Mouse (Mus musculus): Measurements from ENCODE around the gene Per3. TPM values are rescaled to one million over a fixed set of nuclear protein-coding genes. Genes with fewer than 3 reads are reported as not detected.

The Per3 gene
- total and polyA plus RNA-seq, 2 experiments from 2014 or later: 13.4 to 28.7 TPM

DNA sequence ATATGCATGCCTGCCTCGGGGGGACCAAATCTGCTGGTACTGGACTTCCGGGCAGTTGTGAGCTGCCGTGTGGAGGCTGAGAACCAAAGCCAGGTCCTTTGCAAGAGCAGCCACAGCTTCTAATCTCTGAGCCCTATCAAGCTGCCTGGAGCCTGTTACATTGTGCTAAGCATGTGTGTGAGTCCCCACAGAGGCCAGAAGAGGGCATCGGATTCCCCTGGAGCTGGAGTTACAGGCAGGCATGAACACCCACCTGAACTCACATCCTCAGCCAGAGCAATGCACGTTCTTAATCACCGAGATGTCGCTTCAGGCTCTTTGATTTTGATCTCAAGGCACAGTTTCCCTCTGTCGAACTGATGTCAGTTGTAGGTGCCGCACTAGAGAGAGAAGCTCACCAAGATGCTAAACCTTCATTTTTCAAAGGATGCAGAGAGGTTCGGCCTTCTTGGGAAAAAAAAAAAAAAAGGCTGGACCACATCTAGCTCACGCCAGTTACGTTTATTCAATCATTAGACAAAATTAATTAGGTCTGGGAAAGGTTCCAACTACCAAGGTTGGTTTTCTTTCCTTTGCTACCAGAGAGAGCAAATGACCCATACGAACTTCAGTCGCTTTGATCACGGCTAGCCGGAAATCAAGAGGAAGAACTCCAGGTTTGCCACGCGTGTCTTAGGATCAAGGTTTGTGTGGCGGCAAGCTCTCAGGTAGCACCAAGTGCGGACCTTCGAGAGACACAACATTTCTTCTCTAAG is 66.1 kb downstream of the Per3 start:
- ATAC-seq (ENCODE audit: insufficient read depth, low read depth) (no peak), DNase-seq (ENCODE audit: low spot score) (no peak)
- H3K9me3 ChIP-seq (replicated peaks; ENCODE audit: control insufficient read depth, low read length): no peaks in the 10 kb centered on the region
- H3K9ac ChIP-seq (replicated peaks; ENCODE audit: low read depth, low read length): no peak overlapping the region
- H3K4me1 ChIP-seq (ENCODE audit: control insufficient read depth, insufficient read depth): no peaks in the 10 kb centered on the region
- no peaks in the 10 kb centered on the region for H3K27me3 ChIP-seq (ENCODE audit: control insufficient read depth, insufficient read depth, low read length)
- H3K4me2 ChIP-seq (ENCODE audit: low read depth, low read length): no peak overlapping the region
- H3K4me3 ChIP-seq (ENCODE audit: low read depth, low read length): no peak overlapping the region
- 90% methylated on average over 21 of the region's 21 CpGs for WGBS
- H3K36me3 ChIP-seq (replicated peaks; ENCODE audit: control insufficient read depth, insufficient read depth, low read length): no peaks in the 10 kb centered on the region
- H3K27ac ChIP-seq (ENCODE audit: low read depth): no peak overlapping the region
- TF ChIP-seq CTCF (IDR thresholded peaks at IDR 0.05; ENCODE audit: low read depth) (no peak), EP300 (IDR thresholded peaks at IDR 0.05; ENCODE audit: low read depth) (no peak)

DNA sequence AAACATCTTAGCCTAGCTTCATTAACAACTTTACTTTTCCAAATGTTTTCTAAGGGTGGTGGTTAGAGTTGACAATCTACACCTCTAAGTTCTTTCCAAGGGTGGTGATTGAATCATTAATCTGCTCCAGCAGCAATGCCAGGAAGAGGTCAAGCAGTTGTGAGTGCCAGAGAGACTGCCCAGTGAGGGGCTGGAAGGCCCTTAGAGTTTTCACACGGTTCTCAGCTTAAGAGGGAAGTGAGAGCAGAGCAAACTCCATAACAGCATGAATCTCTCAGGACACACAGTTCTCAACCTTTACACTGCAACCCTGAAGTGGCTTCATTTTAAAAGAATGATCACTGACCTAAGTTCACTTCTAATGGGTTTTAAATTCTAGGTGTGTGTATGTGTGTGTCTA is 69.3 kb downstream of the Per3 start:
- Histone ChIP-seq H3K4me1 (ENCODE audit: control insufficient read depth, insufficient read depth) (no peaks in the 10 kb centered on the region), H3K36me3 (replicated peaks; ENCODE audit: control insufficient read depth, insufficient read depth, low read length) (no peaks in the 10 kb centered on the region), H3K27ac (ENCODE audit: low read depth) (no peak overlapping the region), H3K9me3 (replicated peaks; ENCODE audit: control insufficient read depth, low read length) (no peaks in the 10 kb centered on the region), H3K9ac (replicated peaks; ENCODE audit: low read depth, low read length) (no peak overlapping the region), H3K4me2 (ENCODE audit: low read depth, low read length) (no peak overlapping the region), H3K27me3 (ENCODE audit: control insufficient read depth, insufficient read depth, low read length) (no peaks in the 10 kb centered on the region), H3K4me3 (ENCODE audit: low read depth, low read length) (no peak overlapping the region)
- DNase-seq (ENCODE audit: low spot score): no peak
- TF ChIP-seq EP300 (IDR thresholded peaks at IDR 0.05; ENCODE audit: low read depth) (no peak), CTCF (IDR thresholded peaks at IDR 0.05; ENCODE audit: low read depth) (no peak)
- 18% methylated on average over 1 of the region's 1 CpGs for WGBS
- no peak for ATAC-seq (ENCODE audit: insufficient read depth, low read depth)

DNA sequence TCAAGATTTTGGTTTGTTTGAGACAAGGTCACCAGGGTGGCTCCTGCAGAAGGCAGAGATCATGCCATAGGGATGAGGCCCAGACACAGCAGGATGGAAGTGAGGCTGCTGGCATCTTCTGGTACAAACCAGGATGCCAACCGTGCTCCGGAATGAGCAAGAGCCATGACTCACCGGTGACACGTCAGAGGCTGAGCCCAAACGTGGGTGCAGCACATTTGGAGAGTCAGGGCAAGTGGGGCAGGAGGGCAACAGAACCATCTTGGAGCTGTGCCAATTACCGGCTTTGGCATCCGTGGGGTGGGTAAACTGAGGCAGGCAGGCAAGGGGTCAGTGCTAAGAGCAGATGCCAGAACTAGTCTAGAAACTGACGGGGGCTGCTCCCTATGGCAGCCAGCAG is 71.2 kb downstream of the Per3 start:
- ATAC-seq (ENCODE audit: insufficient read depth, low read depth): no peak
- 73% methylated on average over 8 of the region's 8 CpGs for WGBS

DNA sequence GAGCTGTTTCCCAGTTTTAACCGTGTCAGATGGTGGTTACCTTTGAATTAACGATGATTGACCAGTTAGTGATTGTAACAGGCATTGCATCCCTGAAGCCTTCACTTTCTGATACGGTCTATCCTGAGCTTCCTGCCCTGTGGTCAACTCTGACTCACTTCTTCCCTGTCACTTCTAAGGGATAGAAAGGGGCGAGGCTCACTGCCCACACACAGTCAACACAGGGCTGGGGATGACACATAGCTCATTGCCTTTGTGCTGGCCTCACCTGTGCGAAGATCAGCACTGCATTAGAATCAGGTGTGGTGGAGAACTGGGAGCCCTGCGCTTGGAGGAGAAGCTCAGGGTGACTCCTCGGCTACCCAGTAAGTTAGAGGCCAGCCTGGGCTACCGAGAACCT is 75.5 kb downstream of the Per3 start:
- no peaks in the 10 kb centered on the region for H3K36me3 ChIP-seq (replicated peaks; ENCODE audit: control insufficient read depth, insufficient read depth, low read length)
- ATAC-seq (ENCODE audit: insufficient read depth, low read depth) (no peak), DNase-seq (ENCODE audit: low spot score) (no peak)
- no peaks in the 10 kb centered on the region for H3K27me3 ChIP-seq (ENCODE audit: control insufficient read depth, insufficient read depth, low read length)
- H3K4me3 ChIP-seq (ENCODE audit: low read depth, low read length): no peak overlapping the region
- no peak for TF ChIP-seq CTCF (IDR thresholded peaks at IDR 0.05; ENCODE audit: low read depth)
- no peak for TF ChIP-seq EP300 (IDR thresholded peaks at IDR 0.05; ENCODE audit: low read depth)
- peaks cover 6% of the 10 kb centered on the region; the same call in 1 of the 2 replicates for H3K4me1 ChIP-seq (ENCODE audit: control insufficient read depth, insufficient read depth)
- WGBS: 74% methylated on average over 8 of the region's 8 CpGs
- no peak overlapping the region for H3K4me2 ChIP-seq (ENCODE audit: low read depth, low read length)
- no peak overlapping the region for H3K27ac ChIP-seq (ENCODE audit: low read depth)
- H3K9me3 ChIP-seq (replicated peaks; ENCODE audit: control insufficient read depth, low read length): no peaks in the 10 kb centered on the region
- H3K9ac ChIP-seq (replicated peaks; ENCODE audit: low read depth, low read length): no peak overlapping the region

More for the DNA sequence above, 71.2 kb downstream of the Per3 start:
- TF ChIP-seq CTCF (IDR thresholded peaks at IDR 0.05; ENCODE audit: low read depth) (no peak), EP300 (IDR thresholded peaks at IDR 0.05; ENCODE audit: low read depth) (no peak)
- Histone ChIP-seq H3K4me1 (ENCODE audit: control insufficient read depth, insufficient read depth) (no peaks in the 10 kb centered on the region), H3K36me3 (replicated peaks; ENCODE audit: control insufficient read depth, insufficient read depth, low read length) (no peaks in the 10 kb centered on the region), H3K27me3 (ENCODE audit: control insufficient read depth, insufficient read depth, low read length) (no peaks in the 10 kb centered on the region), H3K27ac (ENCODE audit: low read depth) (no peak overlapping the region), H3K4me3 (ENCODE audit: low read depth, low read length) (no peak overlapping the region), H3K9ac (replicated peaks; ENCODE audit: low read depth, low read length) (no peak overlapping the region), H3K4me2 (ENCODE audit: low read depth, low read length) (no peak overlapping the region), H3K9me3 (replicated peaks; ENCODE audit: control insufficient read depth, low read length) (no peaks in the 10 kb centered on the region)
- DNase-seq (ENCODE audit: low spot score): no peak

DNA sequence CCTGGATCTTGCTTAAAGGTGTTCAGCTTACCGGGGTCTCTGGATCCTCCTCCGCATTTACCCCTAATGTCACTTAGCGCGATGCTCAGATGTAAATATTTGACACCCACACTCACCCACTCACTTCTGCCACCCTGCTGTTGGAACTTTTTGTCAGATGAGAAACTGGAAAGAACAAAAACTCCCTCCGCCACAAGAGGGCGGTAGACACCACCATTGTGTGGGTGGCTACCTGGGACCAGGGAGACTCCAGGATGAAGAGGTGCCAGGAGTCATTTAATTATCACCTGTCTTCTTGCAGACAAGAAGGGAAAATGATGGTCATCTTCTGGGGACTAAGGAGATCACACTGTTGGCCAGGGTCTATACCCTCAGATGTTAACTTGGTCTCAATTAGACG is 77.9 kb downstream of the Per3 start:
- peak; percentile 64 for TF ChIP-seq CTCF (IDR thresholded peaks at IDR 0.05; ENCODE audit: low read depth)
- no peak for TF ChIP-seq EP300 (IDR thresholded peaks at IDR 0.05; ENCODE audit: low read depth)

DNA sequence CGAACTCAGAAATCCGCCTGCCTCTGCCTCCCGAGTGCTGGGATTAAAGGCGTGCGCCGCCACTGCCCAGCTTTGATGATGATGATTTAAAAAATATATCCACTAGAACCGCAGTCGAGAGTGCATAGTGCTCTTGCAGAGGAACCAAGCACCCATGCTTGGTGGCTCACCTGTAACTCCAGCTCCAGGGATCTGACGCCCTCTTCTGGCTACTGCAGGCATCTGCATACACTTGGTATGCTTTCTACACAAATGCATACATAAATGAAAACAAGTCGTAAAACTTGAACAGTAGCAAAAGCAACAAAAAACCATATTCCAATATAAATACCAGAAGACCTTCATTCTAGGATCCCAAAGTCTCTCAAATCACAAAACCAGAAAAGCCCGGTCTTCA is 78.9 kb downstream of the Per3 start:
- Histone ChIP-seq H3K4me3 (ENCODE audit: low read depth, low read length) (no peak overlapping the region), H3K4me2 (ENCODE audit: low read depth, low read length) (no peak overlapping the region), H3K27ac (ENCODE audit: low read depth) (no peak overlapping the region), H3K4me1 (ENCODE audit: control insufficient read depth, insufficient read depth) (peaks cover 6% of the 10 kb centered on the region; the same call in 1 of the 2 replicates), H3K36me3 (replicated peaks; ENCODE audit: control insufficient read depth, insufficient read depth, low read length) (no peaks in the 10 kb centered on the region), H3K9me3 (replicated peaks; ENCODE audit: control insufficient read depth, low read length) (no peaks in the 10 kb centered on the region), H3K27me3 (ENCODE audit: control insufficient read depth, insufficient read depth, low read length) (no peaks in the 10 kb centered on the region), H3K9ac (replicated peaks; ENCODE audit: low read depth, low read length) (no peak overlapping the region)
- DNase-seq (ENCODE audit: low spot score): no peak
- TF ChIP-seq CTCF (IDR thresholded peaks at IDR 0.05; ENCODE audit: low read depth) (no peak; the same call in 1 of the 2 replicates), EP300 (IDR thresholded peaks at IDR 0.05; ENCODE audit: low read depth) (no peak)
- ATAC-seq (ENCODE audit: insufficient read depth, low read depth): no peak
- WGBS: 69% methylated on average over 11 of the region's 11 CpGs

More for the DNA sequence above, 77.9 kb downstream of the Per3 start:
- no peak overlapping the region for H3K4me3 ChIP-seq (ENCODE audit: low read depth, low read length)
- peaks cover 6% of the 10 kb centered on the region; the same call in 1 of the 2 replicates for H3K4me1 ChIP-seq (ENCODE audit: control insufficient read depth, insufficient read depth)
- no peaks in the 10 kb centered on the region for H3K27me3 ChIP-seq (ENCODE audit: control insufficient read depth, insufficient read depth, low read length)
- no peak for ATAC-seq (ENCODE audit: insufficient read depth, low read depth)
- H3K27ac ChIP-seq (ENCODE audit: low read depth): no peak overlapping the region
- H3K9ac ChIP-seq (replicated peaks; ENCODE audit: low read depth, low read length): no peak overlapping the region
- H3K36me3 ChIP-seq (replicated peaks; ENCODE audit: control insufficient read depth, insufficient read depth, low read length): no peaks in the 10 kb centered on the region
- 15% methylated on average over 7 of the region's 7 CpGs for WGBS
- DNase-seq (ENCODE audit: low spot score): peak; percentile 39
- no peaks in the 10 kb centered on the region for H3K9me3 ChIP-seq (replicated peaks; ENCODE audit: control insufficient read depth, low read length)
- H3K4me2 ChIP-seq (ENCODE audit: low read depth, low read length): no peak overlapping the region
